Mouse (Mus musculus): ENCODE measurements around the gene Lhx6.

GRCm38 (mm10) chr2:36075210-36075609, 30.0 kb downstream of the Lhx6 start:
- no peak for TF ChIP-seq CTCF (IDR thresholded peaks at IDR 0.05)
- TF ChIP-seq EP300 (IDR thresholded peaks at IDR 0.05), result no peak

Measured in lung, postnatal 0 days (tissue).